Mouse (Mus musculus): ENCODE measurements around the gene Mettl7a3.
"Not testable (repeated sequence)": the region's sequence is repeated elsewhere in the genome, so short reads cannot be mapped to it uniquely, and the experiment has no call there.

The Mettl7a3 gene

DNA sequence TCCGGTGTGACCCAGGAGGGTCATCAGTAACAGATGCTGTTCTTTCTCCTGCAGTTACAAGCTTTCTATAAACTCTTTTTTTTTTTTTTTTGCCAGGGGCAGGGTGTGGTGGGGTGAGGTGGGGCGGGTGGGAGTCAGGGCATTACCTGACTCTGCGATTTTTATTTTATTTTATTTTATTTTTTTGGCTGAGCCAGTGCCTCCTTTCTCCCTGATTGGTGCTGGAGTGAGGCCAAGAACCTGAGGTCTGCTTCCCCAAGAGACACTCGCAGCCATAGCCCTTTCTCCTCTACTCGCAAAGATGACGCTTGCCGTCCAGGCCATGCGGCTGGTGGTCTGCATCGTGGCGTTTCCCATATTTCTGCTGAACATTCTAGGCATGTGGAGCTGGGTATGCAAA is at the start of gene Mettl7a3:
TSS of gene Mettl7a3 (plus strand) at position 301 of the 400 bp plus-strand sequence.
- DNase-seq = no peak

DNA sequence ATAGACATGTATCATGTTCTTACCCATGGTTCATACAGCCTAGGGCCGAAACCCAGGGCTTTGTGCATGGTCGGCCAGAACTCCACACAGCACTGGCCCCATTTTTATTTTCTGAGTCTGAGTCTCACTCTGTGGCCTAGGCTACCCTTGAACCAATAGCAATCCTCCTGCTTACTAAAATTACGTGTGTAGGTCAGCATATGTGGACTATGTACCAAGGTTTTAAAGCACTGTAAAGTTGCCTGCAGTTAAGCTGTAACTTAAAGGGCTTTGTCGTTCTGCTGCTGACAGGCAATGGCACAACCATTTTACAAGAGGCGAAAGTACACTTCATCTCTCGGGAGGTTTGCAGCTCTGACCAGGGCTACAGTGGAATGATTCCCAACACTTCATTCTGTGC is 45.7 kb upstream of the Mettl7a3 start:
- no peak for DNase-seq

DNA sequence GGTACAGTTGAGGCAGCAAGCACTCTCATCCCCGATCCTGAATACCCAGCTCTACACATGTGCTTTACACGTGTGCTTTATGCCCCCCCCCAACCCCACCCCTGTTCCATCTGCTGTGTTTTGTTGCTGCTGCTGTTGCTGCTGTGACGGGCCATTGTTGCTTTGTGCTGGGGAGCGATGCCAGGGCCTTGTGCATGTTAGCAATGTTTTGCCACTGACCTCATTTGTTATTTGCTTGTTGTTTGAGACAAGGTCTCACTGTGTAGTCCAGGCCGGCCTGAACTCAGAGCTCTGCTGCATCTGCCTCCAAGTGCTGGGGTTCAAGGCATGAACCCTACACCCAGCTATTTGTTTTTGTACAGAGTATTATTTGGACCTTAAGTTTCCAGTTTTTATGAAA is 43.9 kb upstream of the Mettl7a3 start:
- no peak for DNase-seq

DNA sequence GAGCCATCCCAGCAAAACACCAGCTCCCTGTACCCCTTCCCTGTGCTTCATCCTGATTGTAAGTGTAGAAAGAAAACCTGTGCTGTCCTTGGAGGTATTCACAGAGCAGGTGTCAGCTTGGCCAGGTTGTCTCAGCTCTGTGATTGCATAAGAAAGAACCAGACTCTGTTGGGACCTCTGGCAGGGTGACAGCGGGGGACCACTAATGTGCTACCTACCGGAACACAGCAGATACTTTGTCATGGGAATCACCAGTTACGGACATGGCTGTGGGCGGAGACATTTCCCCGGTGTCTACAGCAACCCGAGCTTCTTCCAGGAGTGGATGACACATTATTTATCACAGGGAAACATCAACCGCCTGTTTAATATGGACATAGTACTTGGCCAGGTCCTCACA is 42.4 kb upstream of the Mettl7a3 start:
- DNase-seq = no peak

DNA sequence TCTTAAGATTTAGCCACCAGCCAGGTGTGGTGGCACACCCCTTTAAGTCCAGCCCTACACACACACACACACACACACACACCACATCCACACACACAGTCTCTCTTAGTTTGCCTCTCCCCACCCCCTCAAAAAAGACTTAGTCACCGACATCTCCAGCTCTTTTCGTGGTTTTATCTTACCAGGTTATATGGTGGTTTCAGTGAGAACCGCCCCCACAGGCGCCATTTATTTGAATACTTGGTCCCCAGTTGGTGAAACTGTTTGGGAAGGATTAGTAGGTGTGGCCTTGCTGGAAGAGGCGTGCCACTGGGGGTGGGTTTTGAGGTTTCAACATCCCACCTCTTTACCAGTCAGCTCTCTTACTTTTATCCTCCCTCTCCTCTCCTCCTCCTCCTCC is 36.9 kb upstream of the Mettl7a3 start:
- DNase-seq = no peak

DNA sequence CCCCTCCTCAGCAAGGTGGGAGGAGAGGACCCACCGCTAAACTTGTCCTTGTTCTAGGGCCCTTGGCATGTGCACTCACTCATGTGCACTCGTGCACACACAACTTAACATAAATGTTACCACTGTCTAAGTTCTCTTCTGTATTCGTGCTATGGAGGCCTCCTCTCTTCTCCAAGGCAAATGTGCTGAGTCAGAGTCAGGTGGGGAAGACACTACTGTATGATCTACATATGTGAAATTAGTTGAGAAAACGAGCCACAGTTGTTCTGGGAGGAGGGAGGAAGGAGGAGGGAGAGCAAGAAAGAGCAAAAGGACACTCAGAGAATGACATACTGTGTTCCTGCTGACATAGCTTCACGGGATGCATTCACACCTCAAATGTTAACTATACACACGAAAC is 34.2 kb upstream of the Mettl7a3 start:
- DNase-seq = no peak

DNA sequence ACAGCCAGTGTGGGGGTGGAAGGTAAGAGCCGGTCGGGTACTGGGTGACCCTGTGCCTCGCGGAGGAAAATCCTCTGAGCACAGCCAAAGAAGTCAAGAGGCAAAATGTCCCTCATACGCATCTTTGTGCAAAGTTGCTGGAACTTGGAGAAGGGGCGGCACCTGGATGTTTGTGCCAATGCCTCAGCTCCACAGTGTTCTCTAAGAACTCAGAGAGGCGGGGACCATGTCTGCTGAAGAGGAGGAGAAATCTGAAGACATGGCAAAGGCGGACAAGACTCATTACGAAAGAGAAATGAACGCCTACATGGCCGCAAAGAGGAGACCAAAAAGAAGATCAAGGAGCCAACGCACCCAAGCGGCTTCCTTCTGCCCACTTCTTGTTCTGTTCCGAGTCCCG is 33.2 kb upstream of the Mettl7a3 start:
- no peak for DNase-seq

DNA sequence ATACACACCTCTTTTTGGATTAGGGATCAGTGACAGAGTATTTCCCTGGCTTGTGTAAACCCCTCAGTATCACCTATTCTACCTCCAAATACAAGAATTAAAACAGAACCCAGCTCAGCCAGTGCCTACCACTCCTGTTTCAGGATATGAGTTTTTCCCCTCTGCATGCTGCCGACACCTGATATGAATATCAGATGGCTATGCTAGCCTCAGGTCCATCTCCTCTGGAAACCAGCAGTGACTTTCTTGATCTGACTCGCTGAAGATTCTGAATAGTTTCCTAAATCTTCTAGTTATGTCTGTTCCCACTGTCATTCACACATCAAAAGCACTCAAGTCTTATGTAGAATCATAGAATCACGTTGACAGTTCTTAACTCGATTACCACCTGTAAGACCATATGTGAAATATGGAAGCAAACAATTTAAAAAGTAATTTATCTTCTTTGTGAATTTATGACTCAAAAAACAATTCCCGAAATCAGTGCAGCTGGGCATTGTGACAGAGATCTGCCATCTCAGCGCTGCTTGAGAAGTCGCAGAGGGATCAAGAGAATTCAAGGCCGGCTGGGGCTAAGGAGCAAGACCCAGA is 31.2 kb upstream of the Mettl7a3 start:
- DNase-seq = no peak

DNA sequence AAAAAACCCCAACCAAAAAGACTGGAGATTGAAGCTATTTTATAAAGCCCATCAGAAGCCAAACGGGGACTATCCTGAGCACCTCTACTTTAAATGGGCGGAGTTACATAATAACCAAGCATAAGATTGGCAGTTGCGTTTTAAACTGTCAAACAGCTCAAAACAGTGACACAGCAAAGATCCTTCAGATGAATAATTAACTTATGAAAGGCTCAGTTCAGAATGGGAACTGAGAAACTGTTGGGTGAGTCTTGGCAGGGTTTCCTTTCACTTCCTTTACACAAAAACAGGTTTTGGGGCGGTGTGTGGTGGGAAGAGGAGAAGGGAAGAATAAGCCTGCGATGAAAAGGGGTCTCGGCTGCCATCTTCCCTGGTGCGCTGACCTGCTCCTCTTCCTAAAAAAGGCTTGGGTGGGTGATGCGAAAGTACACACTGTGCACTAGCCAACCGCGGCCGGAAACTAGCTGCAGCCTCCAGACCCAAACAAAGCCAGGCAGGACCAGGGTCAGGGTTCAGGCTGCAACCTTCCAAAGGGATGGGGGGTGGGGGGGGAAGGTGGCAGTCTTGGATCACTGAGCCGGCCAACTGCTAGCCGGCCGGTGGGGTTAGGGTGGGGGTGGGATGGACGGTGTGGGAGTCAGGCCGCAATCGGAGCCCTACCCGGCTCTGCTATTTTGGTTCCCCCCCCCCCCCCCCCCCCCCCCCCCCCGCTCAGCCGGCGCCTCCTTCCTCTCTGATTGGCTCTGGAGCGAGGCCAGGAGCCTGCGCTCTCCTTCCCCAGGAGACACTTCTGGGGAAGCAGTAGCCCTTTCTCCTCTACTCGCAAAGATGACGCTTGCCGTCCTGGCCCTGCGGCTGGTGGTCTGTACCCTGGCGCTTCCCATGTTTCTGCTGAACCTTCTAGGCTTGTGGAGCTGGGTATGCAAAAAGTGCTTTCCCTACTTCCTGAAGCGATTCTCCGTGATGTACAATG is 30.4 kb upstream of the Mettl7a3 start, which contains the start of gene Mettl7a1:
TSS of gene Mettl7a1 (plus strand) at position 122 of the 973 bp plus-strand sequence.
- peak; percentile 84 for DNase-seq

DNA sequence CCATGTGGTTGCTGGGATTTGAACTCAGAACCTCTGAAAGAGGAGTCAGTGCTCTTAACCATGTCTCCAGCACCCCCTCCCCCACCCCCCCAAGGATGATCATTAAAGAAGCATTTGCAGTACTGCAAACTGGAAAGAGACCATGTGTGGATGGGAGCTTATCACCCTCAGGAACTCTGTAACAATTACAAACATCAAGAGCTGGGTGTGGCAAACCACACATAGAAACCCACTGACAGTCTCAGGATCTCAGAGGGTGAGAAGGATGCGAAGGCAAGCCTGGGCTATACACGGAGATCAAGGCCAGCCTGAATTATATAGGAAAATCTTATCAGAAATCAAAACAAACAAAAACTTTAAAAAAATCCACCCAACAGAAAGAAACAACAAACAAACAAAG is 28.5 kb upstream of the Mettl7a3 start:
- no peak for DNase-seq

DNA sequence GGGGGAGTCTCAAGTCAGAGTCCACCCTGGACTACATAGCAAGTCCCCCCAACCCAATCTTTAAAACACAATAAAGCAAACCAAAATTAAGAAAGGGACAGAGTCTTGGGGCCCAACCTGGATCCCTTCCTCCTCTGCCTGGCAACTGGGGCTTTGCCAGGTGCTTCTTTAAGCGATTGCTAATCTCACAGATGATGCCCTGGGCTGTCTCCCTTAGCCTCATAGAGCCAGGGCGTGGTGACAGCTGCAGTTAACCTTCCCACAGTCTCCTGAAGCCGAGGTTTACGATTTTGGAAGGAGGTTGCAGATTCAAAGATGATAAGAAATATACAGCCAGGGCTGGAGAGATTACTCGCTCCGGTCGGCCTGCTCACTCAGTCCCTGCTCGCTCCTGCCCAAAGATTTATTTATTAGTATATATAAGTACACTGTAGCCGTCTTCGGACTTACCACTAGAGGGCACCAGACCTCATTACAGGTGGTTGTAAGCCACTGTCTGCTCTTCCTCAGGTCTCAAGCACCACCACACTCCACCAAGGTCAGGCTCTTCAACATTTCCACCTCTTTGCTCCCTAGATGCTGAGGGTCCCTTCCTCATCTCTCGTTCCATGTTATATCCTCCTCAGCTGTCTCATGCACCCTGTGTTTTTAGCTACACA is 27.2 kb upstream of the Mettl7a3 start:
- DNase-seq = peak; percentile 71

DNA sequence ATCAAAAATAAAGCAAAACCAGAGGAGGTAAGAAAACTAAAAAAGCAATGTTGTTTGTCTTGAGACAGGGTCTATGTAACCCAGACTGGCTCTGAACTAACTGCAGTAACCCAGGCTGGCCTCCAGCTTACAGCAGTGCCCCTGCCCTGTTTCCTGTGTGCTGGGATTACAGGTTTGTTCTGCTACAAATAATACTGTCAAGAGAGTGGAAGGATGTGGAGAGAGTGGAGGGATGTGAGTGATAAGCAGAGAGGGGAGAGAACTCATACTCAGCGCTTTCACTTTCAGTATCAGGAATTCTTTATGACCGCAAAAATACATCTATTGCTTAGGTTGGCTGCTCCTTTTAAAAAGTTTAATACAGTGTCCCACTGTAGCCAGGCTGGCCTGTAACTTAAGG is 22.4 kb upstream of the Mettl7a3 start:
- no peak for DNase-seq

DNA sequence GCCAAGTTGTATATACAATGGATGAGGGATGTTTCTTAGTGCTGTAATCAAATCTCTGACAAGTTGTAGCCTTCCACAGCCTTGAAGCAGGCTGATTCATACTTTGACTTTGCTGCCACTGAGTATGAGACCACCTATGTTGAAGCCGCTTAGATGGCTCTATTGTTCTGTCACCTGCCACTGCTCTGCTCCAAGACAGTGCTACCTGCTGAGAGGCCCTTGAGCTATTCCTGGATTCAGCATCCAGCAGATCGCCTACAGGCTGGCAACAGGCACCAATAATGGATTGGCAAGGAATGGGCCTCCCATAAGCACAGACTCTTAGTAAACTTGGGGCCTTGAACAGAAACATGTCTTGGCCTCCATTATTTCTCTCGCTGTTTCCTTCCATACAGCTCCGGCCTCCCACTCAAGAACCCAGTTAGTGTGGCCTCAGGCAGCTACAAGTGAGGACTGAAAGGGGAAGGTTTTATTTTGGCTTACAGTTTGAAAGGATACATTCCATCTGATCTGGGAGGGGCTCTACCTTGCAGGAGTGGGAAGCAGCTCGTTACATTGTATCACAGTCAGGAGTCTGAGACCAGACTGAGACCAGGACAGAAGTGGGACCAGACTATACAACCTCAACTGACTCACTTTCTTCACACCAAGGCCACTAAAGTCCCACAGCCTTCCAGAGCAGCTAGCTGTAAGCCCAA is 20.1 kb upstream of the Mettl7a3 start:
- DNase-seq = no peak

DNA sequence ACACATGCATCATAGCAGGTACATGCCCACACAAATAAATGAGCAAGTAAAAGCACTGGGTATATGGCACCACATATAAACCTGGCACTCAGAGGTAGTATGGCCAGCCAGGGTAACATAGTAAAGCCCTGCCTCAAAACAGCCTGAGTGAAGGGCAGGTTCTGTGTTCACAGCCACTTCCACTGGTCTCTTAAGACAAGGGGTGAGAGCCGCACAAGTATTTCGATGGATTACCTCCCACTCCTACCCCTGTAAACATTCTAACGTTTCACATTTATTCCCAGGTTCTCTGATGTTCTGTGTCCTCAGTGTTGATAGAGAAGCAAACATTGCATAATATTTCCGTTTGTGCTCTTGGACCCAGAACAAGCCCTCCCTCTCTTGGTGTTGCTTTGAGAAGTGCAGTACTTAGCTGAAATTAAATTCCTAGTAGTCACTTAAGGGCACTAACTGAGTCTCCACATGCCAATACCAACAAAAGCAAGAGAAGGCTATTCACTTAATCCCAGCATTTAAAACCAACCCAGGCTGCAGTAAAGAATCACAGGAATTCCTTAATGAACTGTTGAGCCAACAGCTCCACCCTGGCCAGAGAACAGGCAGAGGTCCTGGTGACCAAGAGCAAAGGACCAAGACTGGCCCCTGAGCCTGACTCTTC is 16.6 kb upstream of the Mettl7a3 start:
- DNase-seq = not testable (repeated sequence)

DNA sequence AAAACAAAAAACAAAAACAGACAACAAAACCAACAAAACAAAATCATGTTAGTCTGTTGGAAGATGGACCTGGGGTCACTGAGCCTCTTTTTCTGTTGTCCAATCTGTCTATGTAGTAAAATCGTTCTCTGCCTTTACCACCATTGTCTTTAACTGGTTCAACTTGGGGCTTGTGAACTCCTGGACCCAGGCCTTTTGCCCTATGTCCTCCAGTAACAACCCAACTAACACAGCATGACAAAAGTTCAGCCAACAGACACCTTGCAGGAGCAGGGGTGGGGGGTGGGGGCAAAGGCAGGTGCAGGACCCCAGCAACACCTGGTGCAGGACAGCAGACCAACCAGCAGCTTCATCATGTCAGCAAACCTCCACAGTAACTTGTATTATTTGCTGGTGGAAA is 14.8 kb upstream of the Mettl7a3 start:
- no peak for DNase-seq

DNA sequence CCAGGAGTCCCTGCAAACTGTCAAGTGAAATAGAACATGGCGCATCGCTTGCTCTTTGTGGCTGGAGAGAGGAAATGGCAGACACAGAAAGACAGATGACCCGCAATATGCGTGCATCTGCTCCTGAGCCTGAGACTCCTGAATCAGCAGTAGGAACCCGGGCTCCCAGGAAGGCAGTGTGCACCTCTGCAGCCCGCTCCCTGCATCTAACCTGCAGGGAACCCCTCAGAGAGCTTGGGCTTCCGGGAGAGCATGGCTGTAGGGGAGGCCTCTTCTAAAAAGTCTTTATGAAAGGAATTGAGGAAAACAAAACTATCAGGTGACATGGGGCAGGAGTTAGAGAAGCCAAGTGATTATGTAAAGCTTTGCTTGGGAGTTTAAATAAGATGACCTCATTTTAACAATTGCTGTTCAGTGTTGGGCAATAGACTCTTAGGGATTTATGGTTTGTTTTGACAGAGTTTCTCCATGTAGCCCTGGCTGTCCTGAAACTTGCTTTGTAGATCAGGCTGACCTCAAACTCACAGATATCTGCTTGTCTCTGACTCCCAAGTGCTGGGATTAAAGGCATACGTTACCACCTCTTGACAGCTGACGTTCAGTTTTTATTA is 14.3 kb upstream of the Mettl7a3 start:
- DNase-seq = no peak

DNA sequence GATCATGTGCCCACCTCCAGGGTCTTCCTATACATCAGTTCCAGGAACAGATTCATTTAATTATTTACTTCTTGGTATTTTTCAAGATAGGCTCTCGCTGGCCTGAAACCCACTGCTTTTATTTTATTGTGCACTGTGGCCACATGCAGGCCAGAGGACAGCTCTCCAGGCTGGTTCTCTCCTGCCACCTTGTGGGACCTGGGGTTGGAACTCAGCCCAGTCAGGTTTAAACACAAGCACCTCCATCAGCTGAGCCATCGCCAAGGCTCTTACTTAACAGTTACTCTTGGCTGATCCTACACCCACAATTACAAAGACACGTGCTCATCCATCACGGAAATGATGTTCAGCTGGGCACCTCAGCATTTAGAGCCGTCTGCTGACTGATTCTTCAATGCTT is 13.6 kb upstream of the Mettl7a3 start:
- DNase-seq = peak; percentile 47

DNA sequence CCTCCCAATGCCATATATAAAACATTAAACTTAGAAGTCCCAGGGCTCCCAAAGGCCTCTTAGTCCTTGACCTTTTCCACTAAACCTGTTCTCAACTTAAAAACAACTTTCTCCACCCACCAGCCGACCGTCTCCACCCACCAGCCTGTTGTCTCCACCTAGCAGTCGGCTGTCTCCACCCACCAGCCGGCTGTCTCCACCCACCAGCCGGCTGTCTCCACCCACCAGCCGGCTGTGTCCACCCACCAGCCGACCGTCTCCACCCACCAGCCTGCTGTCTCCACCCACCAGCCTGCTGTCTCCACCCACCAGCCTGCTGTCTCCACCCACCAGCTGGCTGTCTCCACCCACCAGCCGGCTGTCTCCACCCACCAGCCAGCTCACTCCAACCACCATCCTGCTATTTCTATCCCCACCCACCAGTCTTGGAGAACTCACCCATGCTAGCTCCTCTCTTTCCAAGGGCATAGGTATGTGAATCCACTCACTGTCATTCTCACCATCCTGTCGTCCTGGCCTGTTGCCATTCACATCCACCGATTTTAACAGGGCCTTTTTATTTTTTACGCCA is 10.6 kb upstream of the Mettl7a3 start:
- DNase-seq = peak; percentile 59

DNA sequence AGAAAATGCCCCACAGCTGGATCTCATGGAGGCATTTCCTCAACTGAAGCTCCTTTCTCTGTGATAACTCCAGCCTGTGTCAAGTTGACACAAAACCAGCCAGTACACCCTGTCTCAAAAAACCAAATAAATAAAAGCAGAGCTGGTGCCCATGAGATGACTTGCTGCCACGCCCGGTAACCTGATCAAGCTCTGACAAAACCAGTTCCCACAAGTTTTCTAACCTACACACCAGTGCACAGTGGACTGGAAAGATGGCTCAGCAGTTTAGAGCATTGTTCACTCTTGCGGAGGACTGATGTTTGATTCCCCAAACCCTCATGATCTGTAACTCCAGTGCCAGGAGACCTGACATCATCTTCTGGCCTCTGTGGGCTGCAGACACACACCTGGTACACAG is 9.5 kb upstream of the Mettl7a3 start:
- DNase-seq = no peak

DNA sequence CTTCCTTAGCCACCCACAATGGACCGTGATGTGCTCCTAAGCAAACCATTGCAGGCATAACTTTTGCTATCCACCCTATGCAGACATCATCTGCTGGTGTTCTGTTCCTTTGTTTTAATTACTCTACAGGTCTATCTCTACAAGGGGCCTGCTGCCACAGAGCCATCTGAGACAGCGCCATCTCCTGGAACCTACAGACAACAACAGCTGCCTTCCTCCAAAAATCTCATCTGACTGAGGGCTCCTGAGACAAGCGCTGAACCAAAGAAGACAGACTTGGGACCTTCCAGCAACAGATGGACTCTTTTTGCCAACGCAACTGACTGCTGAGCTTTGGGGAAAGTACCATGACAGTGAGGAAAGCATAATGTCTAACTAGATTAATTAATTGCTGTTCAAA is 6.6 kb upstream of the Mettl7a3 start:
- DNase-seq = not testable (repeated sequence)

DNA sequence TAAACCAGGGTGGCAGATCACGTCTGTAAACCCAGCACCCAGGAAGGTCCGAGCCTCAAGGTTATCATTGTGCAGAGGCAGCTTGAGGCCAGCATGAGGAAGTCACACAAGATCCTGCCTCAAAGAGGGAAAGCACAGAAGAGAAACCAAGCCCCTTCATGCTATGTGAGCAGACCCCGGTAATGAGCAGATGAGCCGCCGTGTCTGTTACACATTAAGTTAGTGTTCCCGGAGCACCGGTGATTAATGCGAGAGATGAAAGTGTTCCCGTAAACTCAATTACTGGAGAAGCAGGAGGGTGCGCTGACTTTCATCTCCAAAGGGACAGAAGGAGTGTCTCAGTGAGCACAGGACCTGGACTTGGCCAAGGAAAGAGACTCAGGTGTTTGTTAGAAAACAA is 5.4 kb upstream of the Mettl7a3 start:
- not testable (repeated sequence) for DNase-seq

DNA sequence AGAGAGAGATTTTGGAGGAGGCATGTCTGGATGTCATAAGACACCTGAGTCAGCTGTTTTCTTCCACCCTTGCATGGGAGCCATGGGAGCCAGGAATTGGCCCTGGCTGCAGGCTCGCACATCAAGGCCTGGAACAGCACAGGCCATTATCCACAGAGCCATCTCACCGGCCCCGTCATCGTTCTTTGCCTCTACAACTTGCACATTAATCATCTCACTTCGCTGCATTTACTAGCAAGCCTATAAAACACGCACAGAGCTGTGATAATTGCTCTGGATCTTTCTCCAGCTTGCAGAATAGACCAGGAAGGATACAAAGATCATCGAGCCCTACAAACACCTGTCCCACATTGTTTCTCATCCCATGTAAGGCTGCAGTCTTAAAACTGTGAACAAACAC is 4.0 kb upstream of the Mettl7a3 start:
- DNase-seq = no peak
